Mouse (Mus musculus) bone marrow, adult 2 months (tissue): ENCODE data around the gene Mark4.

ENCODE experiments used
- CTCF ChIP-seq: fragments of 200-500 bp; IDR thresholded peaks from 2 replicates; pipeline ENCODE4 v1.5.1; 2011; ENCODE audit warnings: low read length, control low read depth; ENCODE audit not compliant: control insufficient read depth, insufficient read depth
- POLR2A ChIP-seq: fragments of 200-500 bp; IDR thresholded peaks from 2 replicates; pipeline ENCODE4 v1.6.1; 2011; ENCODE audit warnings: low read depth, mild to moderate bottlenecking, control low read depth, low read length, borderline replicate concordance; ENCODE audit not compliant: control insufficient read depth

- TF ChIP-seq POLR2A (no peak), CTCF (no peak)
Measured at GRCm38 (mm10) chr7:19394484-19394883, 64.1 kb downstream of the Mark4 start.
